Mouse (Mus musculus): ENCODE data around the gene Tmem115. TPM values are rescaled to one million over a fixed set of nuclear protein-coding genes. Genes with fewer than 3 reads are reported as not detected.
A peak's percentile ranks its signal among the peaks of the same experiment; 100 is the strongest.
"Not testable (repeated sequence)": the region's sequence is repeated elsewhere in the genome, so short reads cannot be mapped to it uniquely, and the experiment has no call there.

Tmem115 gene
- polyA plus RNA-seq, 1 experiment from 2014 or later, result 15.2 TPM

GRCm38 (mm10) chr9:107551117-107551889, 17.6 kb downstream of the Tmem115 start, which contains the start of gene Rassf1:
Gene Rassf1, plus strand, starts transcription at chr9:107551555.
- H3K27ac ChIP-seq (replicated peaks), result 0 out of 2 replicates have a peak within 1 kb of the TSS, but pooled peaks have one; percentile 43
- peaks cover 50% of the 10 kb centered on the region for H3K27me3 ChIP-seq
- H3K4me3 ChIP-seq (replicated peaks), result peak within 1 kb of the TSS; percentile 57
- H3K4me1 ChIP-seq (replicated peaks), result peaks cover 70% of the 10 kb centered on the region
- WGBS (ENCODE audit: insufficient replicate concordance), result 1% methylated on average over 63 of the region's 63 CpGs
- H3K4me2 ChIP-seq, result peak within 1 kb of the TSS; percentile 94
- no peaks in the 10 kb centered on the region for H3K36me3 ChIP-seq (replicated peaks)
- no peaks in the 10 kb centered on the region for H3K9me3 ChIP-seq (replicated peaks)
- H3K9ac ChIP-seq, result peak within 1 kb of the TSS; percentile 64
- ATAC-seq (ENCODE audit: insufficient read depth), result peak; percentile 24

DNA sequence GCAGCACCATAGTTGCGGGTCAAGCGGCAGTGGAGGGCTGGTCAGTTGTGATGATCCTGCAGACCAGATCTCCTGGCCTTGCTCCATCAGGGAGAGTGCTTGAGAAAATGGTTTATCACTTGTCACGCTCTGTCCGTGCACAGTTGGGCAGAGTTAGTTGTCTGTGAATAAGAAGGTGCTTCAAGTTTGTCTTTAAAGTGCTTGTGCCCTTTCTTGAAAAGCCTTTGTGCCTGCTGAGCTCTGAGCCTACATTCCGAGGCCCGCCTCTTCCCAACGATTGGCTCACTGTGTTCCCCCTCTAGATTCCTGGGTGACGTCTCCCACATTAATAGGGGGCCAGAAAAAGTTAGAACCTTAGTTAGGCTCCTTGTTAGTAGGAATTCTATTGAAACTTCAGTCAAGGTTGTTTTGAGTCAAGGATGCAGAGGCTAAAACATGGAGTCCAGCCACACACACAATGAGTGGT, 18.2 kb downstream of the Tmem115 start:
- H3K9me3 ChIP-seq (replicated peaks), result no peaks in the 10 kb centered on the region
- H3K27me3 ChIP-seq, result peaks cover 50% of the 10 kb centered on the region
- no peaks in the 10 kb centered on the region for H3K36me3 ChIP-seq (replicated peaks)
- no peak for ATAC-seq (ENCODE audit: insufficient read depth)
- 0 out of 2 replicates have a peak overlapping the region, but pooled peaks have one; percentile 43 for H3K27ac ChIP-seq (replicated peaks)
- peaks cover 70% of the 10 kb centered on the region for H3K4me1 ChIP-seq (replicated peaks)
- H3K4me3 ChIP-seq (replicated peaks), result peak overlapping the region; percentile 57
- WGBS (ENCODE audit: insufficient replicate concordance), result 32% methylated on average over 8 of the region's 8 CpGs
- peak overlapping the region; percentile 94 for H3K4me2 ChIP-seq
- peak overlapping the region; percentile 64 for H3K9ac ChIP-seq

DNA sequence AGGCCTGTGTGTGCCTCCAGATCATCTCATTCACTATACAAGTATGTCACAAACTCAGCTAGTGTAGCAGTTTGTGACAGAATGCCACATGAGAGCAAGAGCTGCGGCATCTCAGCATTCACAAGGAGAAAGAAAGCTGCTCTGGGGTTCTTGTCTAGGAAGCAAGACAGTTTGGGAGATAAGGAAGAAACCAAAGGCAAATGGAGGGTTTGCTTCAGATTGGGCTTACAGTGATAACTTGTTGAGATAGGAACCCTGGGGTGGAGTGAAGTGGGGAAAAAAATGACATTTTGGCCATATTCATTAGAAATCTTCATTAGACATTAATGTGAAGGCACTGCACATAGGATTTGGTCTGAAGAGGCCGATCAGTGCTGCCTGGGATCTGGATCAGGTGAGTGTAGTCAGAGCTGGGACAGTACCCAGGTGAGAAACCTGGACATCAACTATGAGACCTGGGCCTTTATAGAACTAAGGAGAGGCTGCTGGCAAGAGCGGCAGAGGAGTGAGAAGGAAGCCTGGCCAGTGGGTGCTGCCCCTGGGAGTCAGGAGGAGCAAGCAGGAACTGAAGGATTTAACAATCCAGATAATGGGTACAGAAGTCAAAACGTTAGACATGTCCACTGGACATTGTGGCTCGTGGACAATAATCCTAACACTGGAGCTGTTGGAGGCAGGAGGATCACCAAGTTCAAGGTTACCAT, 19.1 kb downstream of the Tmem115 start:
- peak overlapping the region; percentile 83 for H3K4me3 ChIP-seq (replicated peaks)
- H3K36me3 ChIP-seq (replicated peaks), result peaks cover 8% of the 10 kb centered on the region
- no peak for ATAC-seq (ENCODE audit: insufficient read depth)
- H3K27ac ChIP-seq (replicated peaks), result no peak overlapping the region
- H3K4me1 ChIP-seq (replicated peaks), result peaks cover 69% of the 10 kb centered on the region
- H3K27me3 ChIP-seq, result peaks cover 50% of the 10 kb centered on the region
- H3K4me2 ChIP-seq, result peak overlapping the region; percentile 97
- WGBS (ENCODE audit: insufficient replicate concordance), result 55% methylated on average over 5 of the region's 5 CpGs
- H3K9me3 ChIP-seq (replicated peaks), result no peaks in the 10 kb centered on the region
- H3K9ac ChIP-seq, result peak overlapping the region; percentile 94

DNA sequence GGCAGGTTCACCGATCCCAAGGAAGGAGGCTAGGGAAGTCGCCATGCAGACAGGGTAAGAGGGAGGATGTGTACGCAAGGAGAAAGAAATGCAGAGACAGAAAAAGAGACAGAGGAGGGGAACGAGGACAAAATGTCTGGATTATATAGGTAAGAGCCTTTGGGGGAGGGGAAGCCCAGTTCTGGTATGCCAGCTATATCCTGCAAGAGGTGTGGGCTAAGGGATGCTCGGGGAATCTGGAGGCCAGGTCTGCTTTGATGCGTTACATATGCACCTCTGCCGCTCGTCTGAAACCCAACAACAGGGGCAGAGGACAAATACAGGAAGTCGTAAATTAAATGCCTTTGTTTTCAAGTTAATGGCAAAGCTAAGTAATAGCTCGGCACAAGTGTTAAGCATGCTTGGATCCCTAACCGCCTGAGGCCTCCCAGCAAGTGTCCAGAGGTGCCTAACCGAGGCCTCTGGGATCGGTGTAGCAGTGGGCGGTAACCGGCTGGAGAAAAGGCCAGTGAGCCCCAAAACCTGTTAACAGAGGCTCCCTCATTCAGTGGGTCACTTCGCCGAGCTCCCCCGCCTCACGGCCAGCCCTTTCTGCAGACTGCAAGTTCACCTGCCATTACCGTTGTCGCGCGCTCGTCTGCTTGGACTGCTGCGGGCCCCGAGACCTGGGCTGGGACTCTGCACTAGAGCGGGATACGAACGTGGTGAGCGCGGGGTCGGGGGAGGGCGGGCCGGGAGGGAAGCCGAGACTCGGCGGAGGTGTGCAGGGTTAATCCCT, 20.0 kb downstream of the Tmem115 start:
- peak overlapping the region; percentile 95 for H3K27ac ChIP-seq (replicated peaks)
- H3K27me3 ChIP-seq, result peaks cover 44% of the 10 kb centered on the region
- H3K4me1 ChIP-seq (replicated peaks), result peaks cover 66% of the 10 kb centered on the region
- peak overlapping the region; percentile 94 for H3K9ac ChIP-seq
- H3K4me2 ChIP-seq, result peak overlapping the region; percentile 97
- peaks cover 17% of the 10 kb centered on the region for H3K36me3 ChIP-seq (replicated peaks)
- ATAC-seq (ENCODE audit: insufficient read depth), result peak; percentile 37
- WGBS (ENCODE audit: insufficient replicate concordance), result 4% methylated on average over 37 of the region's 37 CpGs
- H3K4me3 ChIP-seq (replicated peaks), result peak overlapping the region; percentile 83
- H3K9me3 ChIP-seq (replicated peaks), result no peaks in the 10 kb centered on the region

GRCm38 (mm10) chr9:107554319-107554825, 20.6 kb downstream of the Tmem115 start:
- ATAC-seq (ENCODE audit: insufficient read depth), result peak; percentile 89
- H3K9me3 ChIP-seq (replicated peaks), result no peaks in the 10 kb centered on the region
- peaks cover 24% of the 10 kb centered on the region for H3K36me3 ChIP-seq (replicated peaks)
- H3K4me3 ChIP-seq (replicated peaks), result peak overlapping the region; percentile 83
- peaks cover 66% of the 10 kb centered on the region for H3K4me1 ChIP-seq (replicated peaks)
- under 1% methylated on average over 53 of the region's 53 CpGs for WGBS (ENCODE audit: insufficient replicate concordance)
- peak overlapping the region; percentile 97 for H3K4me2 ChIP-seq
- H3K27ac ChIP-seq (replicated peaks), result peak overlapping the region; percentile 95
- peaks cover 38% of the 10 kb centered on the region for H3K27me3 ChIP-seq
- H3K9ac ChIP-seq, result peak overlapping the region; percentile 94

DNA sequence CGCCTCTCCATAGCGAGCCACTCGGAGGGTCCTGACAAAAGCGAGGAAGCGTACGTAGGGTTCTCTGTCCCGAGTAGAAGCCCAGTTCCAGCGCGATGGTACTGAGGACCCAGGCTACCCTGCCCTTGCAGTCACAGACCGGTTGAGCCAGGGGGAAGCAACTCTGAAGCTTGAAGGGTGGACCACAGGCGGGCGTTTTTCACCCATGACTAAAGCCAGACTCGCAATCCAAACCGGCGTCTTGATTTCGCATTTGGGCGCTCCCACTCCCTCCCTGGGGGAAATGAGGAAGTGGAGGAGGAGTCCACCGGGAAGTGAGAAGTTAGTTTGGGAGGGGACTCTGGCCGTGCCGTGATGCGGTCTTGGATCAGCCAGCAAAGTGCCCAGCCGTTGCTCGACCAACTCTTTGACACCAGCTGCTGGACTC, 21.3 kb downstream of the Tmem115 start:
- H3K4me1 ChIP-seq (replicated peaks), result peaks cover 66% of the 10 kb centered on the region
- H3K9ac ChIP-seq, result peak overlapping the region; percentile 94
- peaks cover 31% of the 10 kb centered on the region for H3K27me3 ChIP-seq
- peak; percentile 12 for ATAC-seq (ENCODE audit: insufficient read depth)
- H3K4me2 ChIP-seq, result peak overlapping the region; percentile 97
- H3K4me3 ChIP-seq (replicated peaks), result peak overlapping the region; percentile 83
- peaks cover 30% of the 10 kb centered on the region for H3K36me3 ChIP-seq (replicated peaks)
- 0% methylated on average over 23 of the region's 23 CpGs for WGBS (ENCODE audit: insufficient replicate concordance)
- H3K27ac ChIP-seq (replicated peaks), result peak overlapping the region; percentile 95
- H3K9me3 ChIP-seq (replicated peaks), result no peaks in the 10 kb centered on the region

DNA sequence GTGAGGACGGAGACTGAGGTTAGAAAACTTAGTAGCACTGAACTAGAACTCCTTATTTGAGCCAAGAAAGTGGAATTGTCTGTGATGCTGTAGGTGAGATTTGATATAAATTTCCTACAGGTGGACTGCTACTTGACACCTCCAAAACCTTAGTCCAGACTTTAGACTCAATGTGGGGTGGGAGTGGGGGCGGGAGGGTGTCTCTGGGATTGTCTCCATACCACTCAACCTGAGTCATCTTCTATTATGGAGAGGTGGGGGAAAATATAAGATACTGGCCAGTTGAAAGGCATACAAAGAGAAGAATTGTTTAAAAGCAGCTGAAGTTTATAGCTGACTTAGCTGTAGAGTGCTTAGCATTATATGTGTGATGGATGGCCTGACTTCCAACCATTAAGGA, 22.0 kb downstream of the Tmem115 start:
- 35% methylated on average over 2 of the region's 2 CpGs for WGBS (ENCODE audit: insufficient replicate concordance)
- H3K4me3 ChIP-seq (replicated peaks), result peak overlapping the region; percentile 83
- peaks cover 24% of the 10 kb centered on the region for H3K27me3 ChIP-seq
- H3K36me3 ChIP-seq (replicated peaks), result peaks cover 37% of the 10 kb centered on the region
- H3K9ac ChIP-seq, result peak overlapping the region; percentile 94
- ATAC-seq (ENCODE audit: insufficient read depth), result no peak
- peaks cover 61% of the 10 kb centered on the region for H3K4me1 ChIP-seq (replicated peaks)
- H3K9me3 ChIP-seq (replicated peaks), result no peaks in the 10 kb centered on the region
- H3K27ac ChIP-seq (replicated peaks), result peak overlapping the region; percentile 95
- H3K4me2 ChIP-seq, result peak overlapping the region; percentile 97

DNA sequence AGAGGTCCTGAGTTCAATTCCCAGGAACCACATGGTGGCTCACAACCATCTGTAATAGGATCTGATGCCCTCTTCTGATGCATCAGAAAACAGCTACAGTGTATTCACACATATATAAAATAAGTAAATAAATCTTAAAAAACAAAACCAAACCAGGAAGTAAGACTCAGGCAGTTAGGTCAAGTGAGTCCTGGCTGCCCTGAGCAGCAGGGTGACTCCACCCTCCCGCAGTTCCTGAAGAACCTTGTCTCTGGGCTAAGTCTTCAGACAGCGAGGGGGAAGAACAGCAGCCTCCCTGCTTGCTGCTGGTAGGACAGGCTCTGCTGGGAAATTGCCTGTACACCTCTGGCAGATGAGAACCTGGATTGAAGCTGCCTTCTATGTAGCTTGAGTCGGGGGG, 22.6 kb downstream of the Tmem115 start:
- Histone ChIP-seq H3K36me3 (replicated peaks) (peaks cover 43% of the 10 kb centered on the region), H3K27me3 (peaks cover 18% of the 10 kb centered on the region), H3K9me3 (replicated peaks) (no peaks in the 10 kb centered on the region), H3K4me2 (peak overlapping the region; percentile 97), H3K4me3 (replicated peaks) (peak overlapping the region; percentile 83), H3K9ac (peak overlapping the region; percentile 42), H3K4me1 (replicated peaks) (peaks cover 57% of the 10 kb centered on the region), H3K27ac (replicated peaks) (peak overlapping the region; percentile 95)
- no peak for ATAC-seq (ENCODE audit: insufficient read depth)
- 40% methylated on average over 3 of the region's 3 CpGs for WGBS (ENCODE audit: insufficient replicate concordance)

- peak within 1 kb of the TSS; percentile 89 for H3K9ac ChIP-seq
- H3K27ac ChIP-seq (replicated peaks), result peak within 1 kb of the TSS; percentile 90
- H3K27me3 ChIP-seq, result no peaks in the 10 kb centered on the region
- ATAC-seq (ENCODE audit: insufficient read depth), result peak; percentile 94
- H3K4me3 ChIP-seq (replicated peaks), result peak within 1 kb of the TSS; percentile 83
- 0% methylated on average over 46 of the region's 46 CpGs for WGBS (ENCODE audit: insufficient replicate concordance)
- H3K9me3 ChIP-seq (replicated peaks), result no peaks in the 10 kb centered on the region
- peaks cover 64% of the 10 kb centered on the region for H3K4me1 ChIP-seq (replicated peaks)
- peaks cover 62% of the 10 kb centered on the region for H3K36me3 ChIP-seq (replicated peaks)
- peak within 1 kb of the TSS; percentile 83 for H3K4me2 ChIP-seq
Measured at GRCm38 (mm10) chr9:107563029-107563581, 29.4 kb downstream of the Tmem115 start, which contains the start of gene Tusc2. Gene Tusc2, plus strand, starts transcription at chr9:107563255.

- Histone ChIP-seq H3K4me1 (replicated peaks) (peaks cover 81% of the 10 kb centered on the region), H3K27ac (replicated peaks) (peak overlapping the region; percentile 96), H3K4me2 (0 out of 2 replicates have a peak overlapping the region, but pooled peaks have one; percentile 89), H3K36me3 (replicated peaks) (peaks cover 38% of the 10 kb centered on the region)
- H3K9me3 ChIP-seq (replicated peaks); H3K27me3 ChIP-seq; H3K4me3 ChIP-seq (replicated peaks); H3K9ac ChIP-seq; ATAC-seq (ENCODE audit: insufficient read depth): not testable (repeated sequence)
- WGBS (ENCODE audit: insufficient replicate concordance), result 41% methylated on average over 5 of the region's 5 CpGs
Measured at GRCm38 (mm10) chr9:107565556-107565955, 31.8 kb downstream of the Tmem115 start.

All from liver, embryonic 15.5 days (tissue).